Mouse (Mus musculus) yolk sac, embryonic 10.5 days (tissue): Measurements from ENCODE around the gene Crabp2.
"Not testable (repeated sequence)": the region's sequence is repeated elsewhere in the genome, so short reads cannot be mapped to it uniquely, and the experiment has no call there.

Source experiments
- DNase-seq: peaks from one replicate; pipeline ENCODE4 v3.0.0-alpha.2; 2017; ENCODE audit warnings: low spot score

The Crabp2 gene

DNA sequence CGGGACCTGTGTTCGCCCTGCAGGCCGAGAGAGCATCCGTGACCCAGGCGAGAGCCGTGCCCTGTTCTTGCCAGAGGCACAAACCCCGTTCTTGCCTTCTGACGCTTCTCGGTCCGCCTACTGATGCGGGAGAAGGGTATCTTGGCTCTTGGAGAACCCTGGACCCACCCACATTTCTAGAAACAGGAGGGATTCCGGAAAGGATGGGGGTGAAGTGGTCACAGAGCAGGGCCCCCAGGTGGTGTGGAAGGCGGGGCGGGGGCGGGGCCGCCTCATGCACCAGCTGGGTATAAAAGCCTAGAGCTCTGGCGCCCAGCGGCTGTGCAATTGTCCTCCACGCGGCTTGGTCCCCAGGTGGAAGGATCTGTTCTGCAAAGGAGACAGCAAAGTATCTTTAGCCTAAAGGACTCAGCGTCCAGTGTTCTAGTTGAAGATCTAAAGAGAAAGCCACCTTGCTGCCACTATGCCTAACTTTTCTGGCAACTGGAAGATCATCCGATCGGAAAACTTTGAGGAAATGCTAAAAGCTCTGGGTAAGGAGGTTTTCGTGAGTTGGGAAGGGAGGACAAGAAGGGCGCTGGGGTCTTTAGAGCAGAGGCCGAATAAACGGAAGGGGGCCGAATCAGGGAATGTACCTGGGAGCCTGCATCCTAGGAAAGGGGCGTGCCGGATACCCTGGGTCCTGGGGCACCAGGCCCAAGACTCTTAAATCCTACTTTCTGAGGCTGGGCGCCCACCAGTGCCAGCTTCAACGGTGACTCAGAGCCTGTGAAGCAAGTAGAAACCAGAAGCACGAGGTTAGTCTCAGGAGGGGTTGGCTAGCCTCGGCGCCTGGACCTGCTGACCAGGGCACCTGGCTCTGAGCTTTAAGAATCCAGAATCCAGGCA, at the start of gene Crabp2:
Gene Crabp2, plus strand, starts transcription at position 289 of the 888 bp plus-strand sequence.
- DNase-seq: peak; percentile 58

GRCm38 (mm10) chr3:87899266-87899665, 49.2 kb upstream of the Crabp2 start:
- DNase-seq: no peak

DNA sequence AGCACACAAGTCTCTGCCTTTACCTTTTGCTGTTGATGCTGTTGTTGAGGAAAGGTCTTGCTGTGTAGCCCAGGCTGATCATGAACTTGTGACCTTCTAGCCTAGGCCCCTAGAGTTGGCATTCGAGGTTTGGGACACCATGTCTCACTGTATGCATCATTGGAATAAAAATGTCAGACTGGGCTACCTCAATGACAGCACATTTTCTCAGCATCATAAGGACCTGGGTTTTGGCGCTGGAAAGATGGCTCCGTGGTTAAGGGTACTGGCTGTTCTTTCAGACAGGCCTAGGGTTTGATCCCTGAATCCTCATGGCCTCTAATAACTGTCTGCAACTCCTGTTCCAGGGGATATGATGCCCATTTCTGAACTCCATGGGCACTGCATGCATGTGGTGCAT, 48.7 kb upstream of the Crabp2 start:
- DNase-seq: no peak

- DNase-seq: peak; percentile 38
Observed at GRCm38 (mm10) chr3:87901036-87901624, 47.3 kb upstream of the Crabp2 start.

DNA sequence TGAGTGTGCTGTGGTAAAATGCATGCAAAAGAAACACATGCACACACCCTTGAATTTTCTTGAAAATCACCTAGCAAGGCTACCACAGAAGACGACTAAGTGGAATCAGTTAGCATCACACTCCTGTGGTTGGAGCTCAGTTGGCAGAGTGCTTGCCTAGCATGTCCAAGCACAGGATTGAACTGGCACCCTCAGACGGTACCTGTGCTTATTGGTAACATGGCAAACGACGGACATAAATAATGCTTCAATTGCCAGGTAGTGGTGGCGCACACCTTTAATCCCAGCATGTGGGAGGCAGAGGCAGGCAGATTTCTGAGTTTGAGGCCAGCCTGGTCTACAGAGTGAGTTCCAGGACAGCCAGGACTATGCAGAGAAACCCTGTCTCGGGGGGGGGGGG, 46.5 kb upstream of the Crabp2 start:
- not testable (repeated sequence) for DNase-seq

- no peak for DNase-seq
Observed at GRCm38 (mm10) chr3:87903821-87904220, 44.6 kb upstream of the Crabp2 start.

DNA sequence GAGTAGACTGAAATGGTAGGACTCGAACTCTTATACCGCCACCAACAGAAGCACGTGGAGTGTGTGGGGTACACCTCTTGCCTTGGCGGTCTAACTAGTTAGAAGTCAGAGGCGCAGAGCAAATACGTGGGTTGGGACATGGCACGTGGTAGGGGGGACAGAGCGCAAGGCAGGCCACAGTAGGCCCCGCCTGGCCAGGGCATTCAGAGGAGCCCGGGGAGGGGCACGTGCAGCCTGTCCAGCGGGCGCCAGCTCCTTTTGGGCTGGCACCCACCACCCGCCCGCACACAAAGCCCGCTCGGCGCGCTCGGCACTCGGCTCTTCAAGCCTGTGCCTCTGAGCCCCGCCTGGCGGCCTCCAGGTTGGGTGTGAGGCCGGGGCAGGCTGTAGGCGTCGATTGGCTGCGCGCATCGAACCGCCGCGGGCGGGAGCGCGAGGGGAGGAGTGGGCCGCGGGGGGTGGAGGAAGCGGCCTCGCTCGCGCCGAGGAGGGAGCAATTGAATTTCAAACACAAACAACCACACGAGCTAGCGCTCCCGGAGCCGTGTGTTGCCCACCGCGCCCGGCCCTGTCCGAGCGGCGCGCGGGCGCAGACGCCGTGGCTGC, 42.5 kb upstream of the Crabp2 start, which contains the start of gene Hdgf:
Gene Hdgf, plus strand, starts transcription at position 442 of the 606 bp plus-strand sequence.
- DNase-seq: peak; percentile 95

- peak; percentile 48 for DNase-seq
Observed at GRCm38 (mm10) chr3:87906601-87906980, 41.9 kb upstream of the Crabp2 start.

- peak; percentile 74 for DNase-seq
Observed at GRCm38 (mm10) chr3:87906981-87907857, 41.2 kb upstream of the Crabp2 start.

DNA sequence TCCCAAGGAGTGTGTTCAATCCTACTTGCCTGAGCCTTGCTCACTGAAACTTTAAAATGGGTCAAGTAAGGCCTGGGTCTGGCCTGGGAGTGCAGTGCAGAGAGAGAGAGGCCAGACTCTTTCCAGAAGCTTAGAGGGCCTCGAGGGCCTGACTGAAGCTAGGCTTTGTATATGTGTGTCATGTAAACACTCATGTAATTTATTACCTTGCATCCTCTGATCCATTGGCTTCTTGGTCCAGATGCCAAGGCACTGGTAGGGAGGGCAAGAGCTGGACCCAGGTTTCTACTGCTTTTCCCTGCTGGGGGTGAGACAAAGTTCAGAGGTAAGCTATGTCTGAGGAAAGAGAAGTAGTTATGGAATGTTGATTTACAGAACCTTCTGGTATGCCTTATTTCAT, 40.6 kb upstream of the Crabp2 start:
- DNase-seq: no peak

DNA sequence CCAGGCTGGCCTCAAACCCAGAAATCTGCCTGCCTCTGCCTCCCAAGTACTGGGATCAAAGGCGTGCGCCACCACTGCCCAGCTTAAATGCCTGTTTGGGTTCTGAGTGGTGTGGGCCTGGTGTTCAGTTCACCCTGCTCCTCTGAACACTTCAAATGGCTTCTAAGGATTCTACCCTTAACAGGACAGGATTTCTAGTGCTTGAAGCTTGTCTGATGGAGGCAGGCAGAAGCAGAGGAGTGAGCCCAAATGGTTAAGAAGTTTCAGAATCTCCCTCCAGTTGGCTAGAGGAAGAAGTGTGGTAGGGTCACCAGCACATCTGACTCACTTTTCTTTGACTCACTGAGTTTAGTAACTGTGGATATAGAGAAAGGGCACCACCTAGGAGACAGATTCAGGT, 39.1 kb upstream of the Crabp2 start:
- no peak for DNase-seq

DNA sequence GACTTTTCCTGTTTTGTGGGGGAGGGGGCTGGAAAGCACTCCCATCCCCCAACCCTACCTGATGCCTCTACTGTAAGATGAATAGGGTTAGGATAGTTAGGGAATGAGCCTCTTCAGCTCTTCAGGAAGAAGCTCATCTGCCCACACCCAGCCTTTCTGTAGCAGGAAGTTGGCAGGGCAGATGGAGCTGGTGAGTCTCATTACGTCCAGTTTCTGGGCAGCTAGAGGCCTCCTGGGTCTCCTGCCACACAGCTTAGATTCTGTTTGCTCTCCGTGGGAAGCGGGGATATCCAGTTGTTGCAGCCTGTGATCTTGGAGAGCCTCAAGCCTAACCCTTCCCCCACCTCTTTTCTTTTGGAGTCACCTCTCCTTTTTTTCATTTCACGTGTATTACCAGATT, 38.6 kb upstream of the Crabp2 start:
- DNase-seq: peak; percentile 27

DNA sequence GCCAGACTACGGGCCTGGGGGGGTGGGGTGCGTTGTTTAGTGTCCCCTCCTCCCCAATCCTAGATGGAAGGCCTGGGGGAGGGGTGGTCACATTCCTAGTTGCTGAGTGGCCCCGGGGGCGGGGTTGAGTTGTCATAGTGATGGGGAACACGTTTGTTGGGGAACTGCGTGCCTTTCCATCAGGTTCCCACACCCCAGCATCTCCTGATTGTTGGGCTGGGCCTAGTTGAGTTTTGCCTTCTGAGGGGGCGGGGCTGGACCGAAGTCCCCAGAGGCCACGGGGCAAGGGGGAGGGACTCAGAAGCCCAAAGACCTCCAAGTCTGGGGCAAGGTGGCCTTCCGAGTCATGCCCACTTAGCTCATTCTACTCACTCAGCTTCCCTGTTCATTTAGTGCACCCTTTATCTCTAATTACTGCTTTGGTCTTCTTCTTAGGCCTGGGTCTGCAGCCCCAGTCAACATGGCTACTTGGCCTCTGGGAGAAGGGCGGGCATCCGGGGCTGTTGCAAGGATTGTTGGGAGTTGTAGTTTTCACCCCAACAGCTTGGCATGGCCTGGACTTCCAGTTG, 37.8 kb upstream of the Crabp2 start:
- DNase-seq: peak; percentile 95

DNA sequence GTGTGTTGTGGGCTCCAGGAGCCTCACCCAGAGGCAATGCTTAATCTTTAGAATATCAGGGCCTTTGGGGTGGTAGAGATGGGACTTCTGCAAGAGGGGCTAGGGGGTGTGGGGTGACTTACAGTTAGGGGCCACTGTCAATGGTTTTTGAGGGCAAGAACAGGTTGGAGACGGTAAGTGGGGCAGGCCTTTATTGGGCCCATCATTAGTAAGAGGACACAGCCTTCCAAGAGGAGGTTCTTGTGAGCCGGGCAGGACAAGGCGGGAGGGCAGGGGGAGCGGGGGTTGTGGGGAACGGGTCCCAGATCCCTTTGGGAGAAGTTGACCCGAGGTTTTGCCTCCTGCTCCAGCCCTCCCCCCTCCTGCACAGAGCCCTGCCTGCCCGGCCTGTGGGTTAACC, 35.0 kb upstream of the Crabp2 start:
- DNase-seq: no peak

DNA sequence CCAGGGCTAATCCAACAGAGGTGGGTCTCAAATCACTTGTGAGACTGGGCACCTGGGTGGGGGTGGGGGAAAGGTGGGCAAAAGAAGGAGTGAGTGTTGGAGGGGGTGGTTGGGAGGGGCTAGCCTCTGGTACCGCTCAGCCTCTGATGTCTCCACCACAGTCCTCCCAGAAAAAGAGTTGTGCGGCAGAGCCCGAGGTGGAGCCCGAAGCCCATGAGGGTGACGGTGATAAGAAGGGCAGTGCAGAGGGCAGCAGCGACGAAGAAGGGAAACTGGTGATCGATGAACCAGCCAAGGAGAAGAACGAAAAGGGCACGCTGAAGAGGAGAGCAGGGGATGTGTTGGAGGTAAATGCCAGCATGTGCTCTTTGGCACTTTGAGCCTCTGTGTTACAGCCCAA, 34.6 kb upstream of the Crabp2 start:
- no peak for DNase-seq

DNA sequence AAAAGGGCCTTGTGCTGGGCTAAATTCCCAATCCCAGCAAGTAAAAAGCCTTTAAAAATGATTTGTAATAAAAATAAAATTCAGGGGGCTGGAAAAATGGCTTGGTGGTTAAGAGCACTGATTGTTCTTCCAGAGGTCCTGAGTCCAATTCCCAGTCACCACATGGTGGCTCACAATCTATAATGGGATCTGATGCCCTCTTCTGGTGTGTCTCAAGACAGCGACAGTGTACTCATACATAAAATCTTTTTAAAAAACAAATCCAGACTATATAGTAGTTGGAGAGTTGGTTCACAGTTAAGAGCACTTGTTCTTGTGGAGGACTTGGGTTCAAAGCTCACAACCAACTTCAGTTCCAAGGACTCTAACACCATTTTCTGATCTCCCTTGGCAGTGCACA, 31.5 kb upstream of the Crabp2 start:
- DNase-seq: no peak

- DNase-seq: no peak
Observed at GRCm38 (mm10) chr3:87918551-87918950, 29.9 kb upstream of the Crabp2 start.

DNA sequence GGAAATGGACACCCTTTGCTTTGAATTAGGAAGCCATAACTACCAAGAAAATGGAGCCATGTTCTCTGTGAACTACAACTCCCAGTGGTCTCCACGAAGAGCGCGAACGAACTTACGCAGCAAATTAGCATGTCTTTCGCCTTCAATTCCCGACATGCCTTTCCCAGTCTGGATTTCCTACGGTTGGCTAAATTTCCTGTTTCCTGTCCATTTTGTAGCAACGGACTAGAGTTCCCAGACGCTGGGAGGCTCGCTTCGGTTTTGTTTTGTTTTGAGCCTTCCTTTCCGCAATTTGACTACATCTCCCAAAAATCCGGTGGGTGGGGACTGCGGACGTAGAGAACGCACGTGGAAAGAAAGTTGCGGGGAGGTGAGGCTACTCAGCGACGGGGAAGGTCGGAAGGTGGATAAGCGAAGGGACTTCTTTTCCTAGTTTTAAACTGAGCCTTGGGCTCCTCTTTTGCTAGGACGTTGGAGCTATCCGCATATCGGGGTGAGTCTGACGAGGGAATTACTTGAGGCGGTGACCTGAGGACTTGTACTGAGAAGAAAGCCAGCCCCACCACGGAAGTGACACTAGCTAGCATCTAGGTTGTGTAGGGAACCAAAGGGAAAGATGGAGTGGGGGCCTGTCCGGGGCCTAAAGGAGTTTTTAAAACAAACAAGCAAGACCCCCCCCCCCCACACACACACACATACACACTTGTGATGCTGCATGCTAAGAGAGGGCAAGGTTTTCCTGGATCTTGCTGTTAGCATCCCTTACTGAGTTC, 28.9 kb upstream of the Crabp2 start, which contains the start of gene Mrpl24:
Gene Mrpl24, plus strand, starts transcription at position 171 of the 773 bp plus-strand sequence.
- DNase-seq: peak; percentile 86

DNA sequence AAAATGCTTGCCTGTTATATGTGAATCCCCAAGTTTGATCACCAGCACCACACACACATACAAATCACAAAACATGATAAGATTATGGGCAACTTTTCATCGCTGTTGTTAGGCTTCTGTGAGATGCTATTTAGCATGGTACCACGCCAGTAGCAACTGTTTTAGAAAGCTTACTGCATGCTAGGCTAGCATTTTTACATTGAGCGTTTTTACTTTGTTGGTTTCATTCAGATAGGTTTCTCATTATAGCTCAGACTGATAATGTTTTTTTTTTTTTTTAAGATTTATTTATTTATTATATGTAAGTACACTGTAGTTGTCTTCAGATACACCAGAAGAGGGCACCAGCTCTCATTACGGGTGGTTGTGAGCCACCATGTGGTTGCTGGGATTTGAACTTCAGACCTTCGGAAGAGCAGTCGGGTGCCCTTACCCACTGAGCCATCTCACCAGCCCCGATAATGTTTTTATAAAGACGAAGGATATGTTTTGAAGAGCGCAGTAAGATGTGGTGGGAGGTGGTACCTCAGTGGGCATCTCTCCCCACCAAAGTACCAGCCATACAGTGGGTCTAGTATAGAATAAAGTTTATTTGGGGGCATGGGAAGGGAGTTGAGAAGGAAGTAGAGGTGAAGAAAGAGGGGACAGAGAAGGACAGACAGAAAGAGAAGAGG, 28.1 kb upstream of the Crabp2 start:
- DNase-seq: no peak

GRCm38 (mm10) chr3:87924996-87925395, 23.5 kb upstream of the Crabp2 start:
- DNase-seq: no peak
